Mouse (Mus musculus): ENCODE measurements around the gene Syt1. TPM values are rescaled to one million over a fixed set of nuclear protein-coding genes. Genes with fewer than 3 reads are reported as not detected.

Gene Syt1
- polyA plus RNA-seq, 1 experiment from 2014 or later, result 0.22 TPM

GRCm38 (mm10) chr10:108832248-108832647, 178.5 kb downstream of the Syt1 start:
- Histone ChIP-seq H3K4me1 (ENCODE audit: control insufficient read depth, low read depth, low read length) (no peaks in the 10 kb centered on the region), H3K4me3 (ENCODE audit: low read depth, low read length) (no peak overlapping the region), H3K9ac (ENCODE audit: low read depth, low read length) (no peak overlapping the region), H3K27ac (ENCODE audit: low read length) (no peak overlapping the region), H3K9me3 (replicated peaks; ENCODE audit: control insufficient read depth, low read length) (no peaks in the 10 kb centered on the region), H3K4me2 (ENCODE audit: low read depth, low read length) (no peak overlapping the region), H3K36me3 (ENCODE audit: control insufficient read depth, insufficient read depth) (no peaks in the 10 kb centered on the region), H3K27me3 (ENCODE audit: control insufficient read depth, insufficient read depth, low read depth, low read length) (no peaks in the 10 kb centered on the region)
- no peak for ATAC-seq (ENCODE audit: low read depth)
- WGBS (ENCODE audit: insufficient replicate concordance), result 73% methylated on average over 6 of the region's 6 CpGs

GRCm38 (mm10) chr10:108831801-108832200, 179.0 kb downstream of the Syt1 start:
- ATAC-seq (ENCODE audit: low read depth), result no peak

GRCm38 (mm10) chr10:108822273-108822672, 188.5 kb downstream of the Syt1 start:
- no peaks in the 10 kb centered on the region for H3K36me3 ChIP-seq (ENCODE audit: control insufficient read depth, insufficient read depth)
- WGBS (ENCODE audit: insufficient replicate concordance), result 75% methylated on average over 6 of the region's 6 CpGs
- H3K9ac ChIP-seq (ENCODE audit: low read depth, low read length), result no peak overlapping the region
- H3K27ac ChIP-seq (ENCODE audit: low read length), result no peak overlapping the region
- no peak overlapping the region for H3K4me2 ChIP-seq (ENCODE audit: low read depth, low read length)
- H3K27me3 ChIP-seq (ENCODE audit: control insufficient read depth, insufficient read depth, low read depth, low read length), result no peaks in the 10 kb centered on the region
- no peak overlapping the region for H3K4me3 ChIP-seq (ENCODE audit: low read depth, low read length)
- no peak for ATAC-seq (ENCODE audit: low read depth)
- H3K4me1 ChIP-seq (ENCODE audit: control insufficient read depth, low read depth, low read length), result no peaks in the 10 kb centered on the region
- no peaks in the 10 kb centered on the region for H3K9me3 ChIP-seq (replicated peaks; ENCODE audit: control insufficient read depth, low read length)

More at GRCm38 (mm10) chr10:108831801-108832200, 179.0 kb downstream of the Syt1 start:
- H3K36me3 ChIP-seq (ENCODE audit: control insufficient read depth, insufficient read depth), result no peaks in the 10 kb centered on the region
- no peak overlapping the region for H3K4me2 ChIP-seq (ENCODE audit: low read depth, low read length)
- no peaks in the 10 kb centered on the region for H3K27me3 ChIP-seq (ENCODE audit: control insufficient read depth, insufficient read depth, low read depth, low read length)
- no peak overlapping the region for H3K27ac ChIP-seq (ENCODE audit: low read length)
- H3K9ac ChIP-seq (ENCODE audit: low read depth, low read length), result no peak overlapping the region
- no peaks in the 10 kb centered on the region for H3K4me1 ChIP-seq (ENCODE audit: control insufficient read depth, low read depth, low read length)
- H3K4me3 ChIP-seq (ENCODE audit: low read depth, low read length), result no peak overlapping the region
- H3K9me3 ChIP-seq (replicated peaks; ENCODE audit: control insufficient read depth, low read length), result no peaks in the 10 kb centered on the region
- 63% methylated on average over 6 of the region's 6 CpGs for WGBS (ENCODE audit: insufficient replicate concordance)

- H3K36me3 ChIP-seq (ENCODE audit: control insufficient read depth, insufficient read depth), result no peaks in the 10 kb centered on the region
- H3K27ac ChIP-seq (ENCODE audit: low read length), result no peak overlapping the region
- H3K27me3 ChIP-seq (ENCODE audit: control insufficient read depth, insufficient read depth, low read depth, low read length), result no peaks in the 10 kb centered on the region
- no peak overlapping the region for H3K4me2 ChIP-seq (ENCODE audit: low read depth, low read length)
- ATAC-seq (ENCODE audit: low read depth), result no peak
- no peak overlapping the region for H3K9ac ChIP-seq (ENCODE audit: low read depth, low read length)
- H3K4me1 ChIP-seq (ENCODE audit: control insufficient read depth, low read depth, low read length), result no peaks in the 10 kb centered on the region
- H3K4me3 ChIP-seq (ENCODE audit: low read depth, low read length), result no peak overlapping the region
- 72% methylated on average over 6 of the region's 6 CpGs for WGBS (ENCODE audit: insufficient replicate concordance)
- no peaks in the 10 kb centered on the region for H3K9me3 ChIP-seq (replicated peaks; ENCODE audit: control insufficient read depth, low read length)
Observed at GRCm38 (mm10) chr10:108815339-108815738, 195.4 kb downstream of the Syt1 start.

- Histone ChIP-seq H3K36me3 (ENCODE audit: control insufficient read depth, insufficient read depth) (no peaks in the 10 kb centered on the region), H3K4me1 (ENCODE audit: control insufficient read depth, low read depth, low read length) (no peaks in the 10 kb centered on the region), H3K9ac (ENCODE audit: low read depth, low read length) (no peak overlapping the region), H3K9me3 (replicated peaks; ENCODE audit: control insufficient read depth, low read length) (no peaks in the 10 kb centered on the region), H3K27ac (ENCODE audit: low read length) (no peak overlapping the region), H3K4me3 (ENCODE audit: low read depth, low read length) (no peak overlapping the region), H3K4me2 (ENCODE audit: low read depth, low read length) (no peak overlapping the region), H3K27me3 (ENCODE audit: control insufficient read depth, insufficient read depth, low read depth, low read length) (no peaks in the 10 kb centered on the region)
- WGBS (ENCODE audit: insufficient replicate concordance), result 25% methylated on average over 1 of the region's 1 CpGs
- ATAC-seq (ENCODE audit: low read depth), result no peak
Observed at GRCm38 (mm10) chr10:108804380-108804779, 206.4 kb downstream of the Syt1 start.

- Histone ChIP-seq H3K27ac (ENCODE audit: low read length) (no peak overlapping the region), H3K4me1 (ENCODE audit: control insufficient read depth, low read depth, low read length) (no peaks in the 10 kb centered on the region), H3K36me3 (ENCODE audit: control insufficient read depth, insufficient read depth) (no peaks in the 10 kb centered on the region), H3K4me2 (ENCODE audit: low read depth, low read length) (no peak overlapping the region), H3K9ac (ENCODE audit: low read depth, low read length) (no peak overlapping the region), H3K9me3 (replicated peaks; ENCODE audit: control insufficient read depth, low read length) (no peaks in the 10 kb centered on the region), H3K27me3 (ENCODE audit: control insufficient read depth, insufficient read depth, low read depth, low read length) (no peaks in the 10 kb centered on the region), H3K4me3 (ENCODE audit: low read depth, low read length) (no peak overlapping the region)
- 65% methylated on average over 7 of the region's 7 CpGs for WGBS (ENCODE audit: insufficient replicate concordance)
- ATAC-seq (ENCODE audit: low read depth), result no peak
Observed at GRCm38 (mm10) chr10:108800776-108801175, 210.0 kb downstream of the Syt1 start.

- no peaks in the 10 kb centered on the region for H3K36me3 ChIP-seq (ENCODE audit: control insufficient read depth, insufficient read depth)
- 67% methylated on average over 4 of the region's 4 CpGs for WGBS (ENCODE audit: insufficient replicate concordance)
- no peak overlapping the region for H3K9ac ChIP-seq (ENCODE audit: low read depth, low read length)
- ATAC-seq (ENCODE audit: low read depth), result no peak
- H3K4me3 ChIP-seq (ENCODE audit: low read depth, low read length), result no peak overlapping the region
- H3K9me3 ChIP-seq (replicated peaks; ENCODE audit: control insufficient read depth, low read length), result no peaks in the 10 kb centered on the region
- no peaks in the 10 kb centered on the region for H3K4me1 ChIP-seq (ENCODE audit: control insufficient read depth, low read depth, low read length)
- H3K4me2 ChIP-seq (ENCODE audit: low read depth, low read length), result no peak overlapping the region
- no peaks in the 10 kb centered on the region for H3K27me3 ChIP-seq (ENCODE audit: control insufficient read depth, insufficient read depth, low read depth, low read length)
- H3K27ac ChIP-seq (ENCODE audit: low read length), result no peak overlapping the region
Observed at GRCm38 (mm10) chr10:108798826-108799225, 212.0 kb downstream of the Syt1 start.

- no peaks in the 10 kb centered on the region for H3K36me3 ChIP-seq (ENCODE audit: control insufficient read depth, insufficient read depth)
- H3K4me1 ChIP-seq (ENCODE audit: control insufficient read depth, low read depth, low read length), result no peaks in the 10 kb centered on the region
- no peak overlapping the region for H3K4me2 ChIP-seq (ENCODE audit: low read depth, low read length)
- no peak for ATAC-seq (ENCODE audit: low read depth)
- no peaks in the 10 kb centered on the region for H3K9me3 ChIP-seq (replicated peaks; ENCODE audit: control insufficient read depth, low read length)
- no peak overlapping the region for H3K27ac ChIP-seq (ENCODE audit: low read length)
- H3K9ac ChIP-seq (ENCODE audit: low read depth, low read length), result no peak overlapping the region
- WGBS (ENCODE audit: insufficient replicate concordance), result 64% methylated on average over 5 of the region's 5 CpGs
- no peaks in the 10 kb centered on the region for H3K27me3 ChIP-seq (ENCODE audit: control insufficient read depth, insufficient read depth, low read depth, low read length)
- no peak overlapping the region for H3K4me3 ChIP-seq (ENCODE audit: low read depth, low read length)
Observed at GRCm38 (mm10) chr10:108782817-108783216, 228.0 kb downstream of the Syt1 start.

- Histone ChIP-seq H3K36me3 (ENCODE audit: control insufficient read depth, insufficient read depth) (no peaks in the 10 kb centered on the region), H3K27ac (ENCODE audit: low read length) (no peak overlapping the region), H3K4me2 (ENCODE audit: low read depth, low read length) (no peak overlapping the region), H3K9ac (ENCODE audit: low read depth, low read length) (no peak overlapping the region), H3K4me3 (ENCODE audit: low read depth, low read length) (no peak overlapping the region), H3K9me3 (replicated peaks; ENCODE audit: control insufficient read depth, low read length) (no peaks in the 10 kb centered on the region), H3K4me1 (ENCODE audit: control insufficient read depth, low read depth, low read length) (no peaks in the 10 kb centered on the region), H3K27me3 (ENCODE audit: control insufficient read depth, insufficient read depth, low read depth, low read length) (no peaks in the 10 kb centered on the region)
- 73% methylated on average over 3 of the region's 3 CpGs for WGBS (ENCODE audit: insufficient replicate concordance)
- ATAC-seq (ENCODE audit: low read depth), result no peak
Observed at GRCm38 (mm10) chr10:108780614-108781013, 230.2 kb downstream of the Syt1 start.
